Mouse (Mus musculus) neural tube, embryonic 15.5 days (tissue): ENCODE measurements around the gene Zbtb7a. TPM values are rescaled to one million over a fixed set of nuclear protein-coding genes. Genes with fewer than 3 reads are reported as not detected.

Experiments
- microRNA-seq: library from miRNA; unstranded; fragments of <30 nt; microRNA quantifications from one replicate; pipeline ENCODE4, GENCODE M21; 2017
- polyA plus RNA-seq: library from polyadenylated mRNA; unstranded; fragments of >200 nt; fragmentation: Nextera tagmentation; extraction: Ambion mirVana; gene quantifications from 2 replicates; pipeline ENCODE4 v1.2.1, GENCODE M21; 2015

The Zbtb7a gene
- polyA plus RNA-seq, 1 experiment from 2014 or later, result 14.8 TPM

Small RNA genes lying within 50 kb of the gene (microRNA-seq; reads per million reads assigned to microRNA genes)
- not detected for gene Mir5615-1
- not detected for gene Mir5615-2

Other genes with a start within 250 kb of the Zbtb7a start
- gene Timm13, start 234.3 kb upstream of the Zbtb7a start, polyA plus RNA-seq, result 333 and 359 TPM in 2 replicates
- gene Lmnb2, start 217.0 kb upstream of the Zbtb7a start, polyA plus RNA-seq, result 39.0 and 39.9 TPM in 2 replicates
- 9.0 and 11.1 TPM in 2 replicates for gene Gadd45b, start 205.1 kb upstream of the Zbtb7a start, polyA plus RNA-seq
- gene Gng7, start 120.3 kb upstream of the Zbtb7a start, polyA plus RNA-seq, result 22.8 and 24.9 TPM in 2 replicates
- 55.3 and 69.4 TPM in 2 replicates for gene Diras1, start 109.6 kb upstream of the Zbtb7a start, polyA plus RNA-seq
- gene Slc39a3, start 97.8 kb upstream of the Zbtb7a start, polyA plus RNA-seq, result 43.9 and 47.7 TPM in 2 replicates
- 290 and 298 TPM in 2 replicates for gene Sgta, start 75.0 kb upstream of the Zbtb7a start, polyA plus RNA-seq
- gene Thop1, start 65.2 kb upstream of the Zbtb7a start, polyA plus RNA-seq, result 44.3 and 52.9 TPM in 2 replicates
- gene Creb3l3, start 36.3 kb upstream of the Zbtb7a start, polyA plus RNA-seq, result 0.38 and 0.56 TPM in 2 replicates
- 227 and 241 TPM in 2 replicates for gene Map2k2, start 29.3 kb upstream of the Zbtb7a start, polyA plus RNA-seq
- 52.8 and 57.3 TPM in 2 replicates for gene Pias4, start 32.7 kb downstream of the Zbtb7a start, polyA plus RNA-seq
- 493 and 549 TPM in 2 replicates for gene Eef2, start 41.4 kb downstream of the Zbtb7a start, polyA plus RNA-seq
- 65.7 and 70.4 TPM in 2 replicates for gene Dapk3, start 47.8 kb downstream of the Zbtb7a start, polyA plus RNA-seq
- gene 4930442H23Rik, start 48.6 kb downstream of the Zbtb7a start, polyA plus RNA-seq, result not detected in 2 replicates
- 0.17 and 0.26 TPM in 2 replicates for gene Nmrk2, start 66.8 kb downstream of the Zbtb7a start, polyA plus RNA-seq
- 64.8 and 91.1 TPM in 2 replicates for gene Atcay, start 95.6 kb downstream of the Zbtb7a start, polyA plus RNA-seq
- gene Zfr2, start 97.9 kb downstream of the Zbtb7a start, polyA plus RNA-seq, result 27.1 and 31.9 TPM in 2 replicates
- 37.1 and 48.3 TPM in 2 replicates for gene Matk, start 117.7 kb downstream of the Zbtb7a start, polyA plus RNA-seq
- gene Mrpl54, start 131.7 kb downstream of the Zbtb7a start, polyA plus RNA-seq, result 155 and 160 TPM in 2 replicates
- 38.0 and 39.1 TPM in 2 replicates for gene Apba3, start 131.7 kb downstream of the Zbtb7a start, polyA plus RNA-seq
- 4.1 and 7.9 TPM in 2 replicates for gene Tjp3, start 156.4 kb downstream of the Zbtb7a start, polyA plus RNA-seq
- 116 and 124 TPM in 2 replicates for gene Pip5k1c, start 157.7 kb downstream of the Zbtb7a start, polyA plus RNA-seq
- gene Cactin, start 185.9 kb downstream of the Zbtb7a start, polyA plus RNA-seq, result 27.8 and 34.0 TPM in 2 replicates
- 5.5 and 11.4 TPM in 2 replicates for gene Tbxa2r, start 193.5 kb downstream of the Zbtb7a start, polyA plus RNA-seq
- gene Gipc3, start 208.0 kb downstream of the Zbtb7a start, polyA plus RNA-seq, result not detected in 2 replicates
- gene Hmg20b, start 215.3 kb downstream of the Zbtb7a start, polyA plus RNA-seq, result 31.0 and 48.9 TPM in 2 replicates
- 22.9 and 29.4 TPM in 2 replicates for gene Mfsd12, start 222.3 kb downstream of the Zbtb7a start, polyA plus RNA-seq
- gene 4930404N11Rik, start 230.6 kb downstream of the Zbtb7a start, polyA plus RNA-seq, result 1.3 and 1.5 TPM in 2 replicates
- 132 and 146 TPM in 2 replicates for gene Fzr1, start 243.3 kb downstream of the Zbtb7a start, polyA plus RNA-seq
- 101 TPM in 2 replicates for gene Dohh, start 249.2 kb downstream of the Zbtb7a start, polyA plus RNA-seq
- 5.7 and 7.2 TPM in 2 replicates for gene Gm48551, start 249.2 kb downstream of the Zbtb7a start, polyA plus RNA-seq